Mouse (Mus musculus) ES-Bruce4 (cell line): ENCODE measurements around the gene Gse1.

Experiments
- CTCF ChIP-seq: IDR thresholded peaks from one replicate; pipeline ENCODE4 v1.8.1; 2011; ENCODE audit warnings: low read depth, low read length
- EP300 ChIP-seq: IDR thresholded peaks from 2 replicates; pipeline ENCODE4 v1.6.1; 2011; ENCODE audit warnings: low read depth, low read length; ENCODE audit not compliant: insufficient read depth
- POLR2A ChIP-seq: IDR thresholded peaks from one replicate; pipeline ENCODE4 v1.8.1; 2011; ENCODE audit warnings: low read length; ENCODE audit not compliant: insufficient read depth

- TF ChIP-seq POLR2A (no peak), EP300 (no peak), CTCF (no peak)
Observed at GRCm38 (mm10) chr8:120191633-120192032, 36.6 kb upstream of the Gse1 start.
